Mouse (Mus musculus) liver, adult 10 weeks (tissue): ENCODE measurements around the gene Atp4a. TPM values are rescaled to one million over a fixed set of nuclear protein-coding genes. Genes with fewer than 3 reads are reported as not detected.

Experiments
- polyA plus RNA-seq: library from polyadenylated mRNA; stranded (reverse); fragments of 350-450 nt; fragmentation: Illumina TruSeq; extraction: RNeasy Lipid Tissue Mini Kit (QIAGEN cat#74804); gene quantifications from one replicate; pipeline ENCODE4 v1.2.3, GENCODE M21; 2014; ENCODE audit warnings: low read depth, low replicate concordance

Atp4a gene
- 0.21 TPM for polyA plus RNA-seq

DNA sequence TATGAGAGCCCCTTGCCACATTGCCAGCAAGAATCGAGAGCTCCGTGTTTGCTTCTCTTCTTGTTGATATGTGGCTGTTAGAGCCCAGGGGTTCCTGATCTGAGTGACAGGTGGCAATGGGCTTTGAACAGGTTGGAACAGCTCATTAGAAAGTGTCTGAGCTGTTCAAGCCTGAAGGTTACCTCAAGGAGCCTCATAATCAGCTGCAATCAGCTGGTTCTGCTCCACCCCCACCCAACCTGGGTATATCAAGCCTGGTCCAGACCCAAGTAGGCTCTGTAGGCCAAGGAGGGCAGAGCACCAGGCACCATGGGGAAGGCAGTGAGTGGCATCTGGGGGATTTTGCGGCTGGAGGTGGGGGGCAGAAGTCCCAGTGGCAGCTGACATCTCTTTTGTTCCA, at the start of gene Atp4a:
Atp4a (plus strand) TSS at position 268 of the 400 bp plus-strand sequence.

GRCm38 (mm10) chr7:30664529-30665200, 47.3 kb upstream of the Atp4a start, which contains the start of gene Haus5:
Haus5 (minus strand) TSS chr7:30664994.

GRCm38 (mm10) chr7:30671480-30671879, 40.5 kb upstream of the Atp4a start, which contains the start of gene Pmis2:
Pmis2 (minus strand) TSS chr7:30671605.

GRCm38 (mm10) chr7:30698589-30698988, 13.4 kb upstream of the Atp4a start, which contains the start of gene 2200002J24Rik:
2200002J24Rik (plus strand) TSS chr7:30698926.

DNA sequence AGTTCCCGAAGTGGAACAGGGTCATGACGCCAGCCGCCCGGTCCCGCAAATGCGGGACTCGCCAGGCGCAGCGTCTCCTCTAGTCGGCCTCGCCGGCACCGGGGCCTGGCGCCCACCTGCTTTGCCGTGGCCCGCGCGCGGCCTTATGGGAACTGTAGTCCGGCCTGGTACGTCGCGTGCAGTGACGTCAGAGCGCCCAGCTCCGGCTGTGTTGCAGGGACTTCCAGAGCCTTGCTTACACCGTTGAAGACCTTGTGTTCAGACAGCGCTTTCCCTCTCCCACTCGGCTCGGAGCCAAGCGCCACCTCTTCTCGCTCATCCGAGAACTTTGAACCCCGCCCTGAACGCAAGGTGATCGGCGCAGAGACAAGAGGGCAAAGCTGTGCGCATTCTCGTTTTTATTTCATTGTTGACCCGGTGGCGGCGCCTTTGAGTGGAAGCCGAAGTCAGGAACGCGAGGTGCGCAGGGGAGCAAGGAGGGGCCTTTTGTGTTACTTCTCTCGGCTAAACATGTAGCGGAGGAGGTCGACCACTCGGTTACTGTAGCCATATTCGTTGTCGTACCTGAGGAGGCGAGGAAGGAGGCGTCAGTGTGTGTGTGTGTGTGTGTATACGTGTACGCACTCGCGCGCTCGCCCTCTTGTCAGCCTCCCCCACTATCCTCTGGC, 17.5 kb downstream of the Atp4a start, which contains the start of gene Tmem147:
Tmem147 (minus strand) TSS at position 145 of the 668 bp plus-strand sequence.

DNA sequence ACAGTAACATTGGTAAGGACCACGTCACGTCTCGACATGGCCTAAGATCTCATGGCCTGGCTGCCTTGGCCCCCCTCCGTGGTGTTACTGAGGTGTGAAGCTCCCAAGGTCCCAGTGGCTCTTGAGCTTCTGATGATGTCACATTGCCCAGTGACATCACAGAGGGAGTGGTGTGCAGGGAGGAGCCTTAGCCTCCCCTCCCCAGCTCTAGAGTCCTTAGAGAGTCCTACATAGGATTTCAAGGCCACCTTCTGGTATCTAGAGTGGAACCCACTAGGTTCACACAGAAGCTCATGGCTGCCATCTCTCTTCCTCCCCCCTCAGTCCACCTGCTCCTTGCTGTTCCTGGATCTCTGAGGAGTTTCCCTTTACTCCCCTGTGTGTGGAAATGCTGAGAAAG, 31.6 kb downstream of the Atp4a start, which contains the start of gene Gapdhs:
Gapdhs (minus strand) TSS at position 65 of the 400 bp plus-strand sequence.

DNA sequence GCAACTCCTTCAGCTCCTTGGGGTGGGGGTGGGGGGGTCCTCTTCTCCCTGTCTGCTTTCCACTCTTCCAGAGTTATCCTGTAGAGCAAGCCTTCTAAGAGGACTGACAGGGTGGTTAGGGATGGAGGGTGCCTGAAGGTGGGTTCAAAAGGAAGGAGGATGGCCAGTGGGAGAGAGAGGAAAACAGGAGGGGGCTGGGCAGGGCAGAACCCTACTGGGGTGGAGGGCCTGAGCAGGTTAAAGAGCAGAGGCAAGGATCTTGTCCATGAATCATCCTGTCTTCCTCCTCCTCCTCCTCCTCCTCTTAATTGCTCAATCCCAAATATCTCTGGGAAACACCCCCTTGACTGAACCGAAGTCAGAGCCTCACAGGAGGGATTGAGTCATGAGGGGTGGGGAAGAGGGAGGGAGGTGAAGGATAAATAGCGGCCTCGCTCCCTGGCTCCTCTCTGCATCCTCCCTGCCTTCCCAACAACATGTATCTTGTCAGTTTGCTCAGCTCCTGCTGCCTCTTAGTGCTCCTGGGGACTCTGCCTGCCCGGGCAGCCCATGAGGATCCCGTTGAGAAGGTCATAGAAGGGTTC, 39.2 kb downstream of the Atp4a start, which contains the start of gene Sbsn:
Sbsn (plus strand) TSS at position 386 of the 584 bp plus-strand sequence.

DNA sequence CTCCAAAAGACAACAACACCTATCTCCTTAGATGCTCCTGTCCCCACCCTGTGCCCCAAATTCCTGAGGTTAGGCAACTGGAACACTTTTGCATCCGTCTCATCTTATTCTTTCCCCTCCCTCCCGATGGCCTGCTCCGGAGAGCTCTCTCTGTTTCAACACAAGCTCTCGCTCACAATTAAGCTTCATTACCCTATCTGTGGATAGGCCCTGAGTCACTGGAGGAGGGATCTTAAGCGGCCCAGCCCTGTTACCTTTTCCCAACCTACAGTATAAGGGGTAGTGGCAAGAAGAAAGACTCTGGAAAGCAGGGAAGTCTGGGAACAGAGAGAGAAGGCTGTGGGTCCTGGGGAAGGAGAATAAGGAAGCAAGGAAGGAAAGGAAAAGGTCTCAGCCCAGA, 51.4 kb downstream of the Atp4a start, which contains the start of gene Dmkn:
Dmkn (plus strand) TSS at position 301 of the 400 bp plus-strand sequence.

Other genes with a start within 250 kb of the Atp4a start
- 10.0 TPM for gene Prodh2, start 218.6 kb upstream of the Atp4a start, polyA plus RNA-seq
- not detected for gene Arhgap33, start 177.1 kb upstream of the Atp4a start, polyA plus RNA-seq
- gene Hspb6, start 160.0 kb upstream of the Atp4a start, polyA plus RNA-seq = 13.0 TPM
- gene Proser3, start 159.9 kb upstream of the Atp4a start, polyA plus RNA-seq = 0.34 TPM
- gene Lin37, start 152.4 kb upstream of the Atp4a start, polyA plus RNA-seq = 5.1 TPM
- gene U2af1l4, start 148.9 kb upstream of the Atp4a start, polyA plus RNA-seq = 14.8 TPM
- gene Gm49396, start 148.9 kb upstream of the Atp4a start, polyA plus RNA-seq = 1.6 TPM
- gene Psenen, start 148.6 kb upstream of the Atp4a start, polyA plus RNA-seq = 23.8 TPM
- gene Igflr1, start 146.8 kb upstream of the Atp4a start, polyA plus RNA-seq = not detected
- gene Kmt2b, start 123.5 kb upstream of the Atp4a start, polyA plus RNA-seq = 2.6 TPM
- gene Zbtb32, start 113.3 kb upstream of the Atp4a start, polyA plus RNA-seq = not detected
- gene Upk1a, start 99.4 kb upstream of the Atp4a start, polyA plus RNA-seq = not detected
- 967 TPM for gene Cox6b1, start 86.1 kb upstream of the Atp4a start, polyA plus RNA-seq
- gene Etv2, start 76.4 kb upstream of the Atp4a start, polyA plus RNA-seq = not detected
- gene Rbm42, start 61.9 kb upstream of the Atp4a start, polyA plus RNA-seq = 0.50 TPM
- 0.93 TPM for gene Haus5, start 47.2 kb upstream of the Atp4a start, polyA plus RNA-seq
- gene Pmis2, start 40.6 kb upstream of the Atp4a start, polyA plus RNA-seq = not detected
- not detected for gene 2200002J24Rik, start 13.3 kb upstream of the Atp4a start, polyA plus RNA-seq
- gene Tmem147, start 17.3 kb downstream of the Atp4a start, polyA plus RNA-seq = 28.3 TPM
- not detected for gene Gapdhs, start 31.5 kb downstream of the Atp4a start, polyA plus RNA-seq
- not detected for gene Sbsn, start 39.3 kb downstream of the Atp4a start, polyA plus RNA-seq
- not detected for gene Dmkn, start 51.5 kb downstream of the Atp4a start, polyA plus RNA-seq
- not detected for gene Krtdap, start 75.7 kb downstream of the Atp4a start, polyA plus RNA-seq
- gene Ffar2, start 111.6 kb downstream of the Atp4a start, polyA plus RNA-seq = not detected
- not detected for gene Ffar3, start 144.0 kb downstream of the Atp4a start, polyA plus RNA-seq
- gene Ffar1, start 149.4 kb downstream of the Atp4a start, polyA plus RNA-seq = not detected
- 0.79 TPM for gene Cd22, start 168.1 kb downstream of the Atp4a start, polyA plus RNA-seq
- not detected for gene Mag, start 202.7 kb downstream of the Atp4a start, polyA plus RNA-seq
- gene Hamp2, start 212.5 kb downstream of the Atp4a start, polyA plus RNA-seq = 1,441 TPM
- gene Hamp, start 231.8 kb downstream of the Atp4a start, polyA plus RNA-seq = 2,943 TPM
- gene Usf2, start 244.6 kb downstream of the Atp4a start, polyA plus RNA-seq = 49.2 TPM